ENCODE assay signal across 24 mouse cellular contexts in the genomic region with DNA sequence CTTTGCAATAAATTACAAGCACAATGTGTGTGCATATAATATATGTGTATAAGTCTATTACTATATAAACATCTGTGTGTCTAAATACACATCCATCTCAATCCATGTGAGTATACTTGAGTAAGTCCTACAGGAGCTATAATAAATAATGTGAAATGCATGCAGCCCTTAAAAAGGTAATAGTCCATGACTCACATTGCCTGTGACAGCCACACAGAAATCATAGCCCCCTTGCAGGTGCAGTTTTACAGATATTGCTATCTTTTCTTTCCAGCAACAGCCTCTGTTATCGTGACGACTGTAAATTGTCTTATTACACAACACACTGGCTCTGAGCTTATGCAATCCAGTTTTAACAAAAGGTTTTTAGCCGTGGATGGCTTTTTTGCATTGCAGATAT.
DNase-seq lines count a peak whose midpoint lies in the region; ATAC-seq and TF ChIP-seq lines count a peak whose summit lies in the region.
"Had no signal": no experiment of that assay in that cellular context is flagged by ENCODE, and none has a peak within 500 bp of the region (broad histone marks: within the 10 kb centered on the region; RNA-seq: fewer than 3 reads in every experiment).

No protein-coding gene starts in this region.

- WGBS in hindbrain, embryonic 13.5 days, result 72% methylated on average over 3 of the region's 3 CpGs
- 73% methylated on average over 3 of the region's 3 CpGs for WGBS in hindbrain, postnatal 0 days
- WGBS in neural tube, embryonic 12.5 days, result 55% methylated on average over 3 of the region's 3 CpGs
- WGBS in neural tube, embryonic 13.5 days, result 53% methylated on average over 3 of the region's 3 CpGs

- no peaks in the 10 kb centered on the region for H3K9me3 ChIP-seq in hindbrain, embryonic 13.5 days
- no peaks in the 10 kb centered on the region for H3K9me3 ChIP-seq in hindbrain, postnatal 0 days (ENCODE audit: low read length)
- no peaks in the 10 kb centered on the region for H3K9me3 ChIP-seq in neural tube, embryonic 12.5 days
- no peaks in the 10 kb centered on the region for H3K9me3 ChIP-seq in neural tube, embryonic 13.5 days
- H3K9me3 ChIP-seq: embryonic facial prominence, embryonic 12.5 days; embryonic facial prominence, embryonic 15.5 days; heart, embryonic 12.5 days; heart, embryonic 15.5 days had no signal

- ATAC-seq in hindbrain, embryonic 13.5 days (ENCODE audit: low FRiP score), result 0 out of 2 replicates have a peak, but pooled peaks have one; percentile 43
- ATAC-seq in hindbrain, postnatal 0 days, result no peak
- peak; percentile 82 for ATAC-seq in neural tube, embryonic 12.5 days (ENCODE audit: low FRiP score, low read depth)
- peak; percentile 76 for ATAC-seq in neural tube, embryonic 13.5 days (ENCODE audit: low read depth)
- ATAC-seq: forebrain, embryonic 14.5 days; forebrain, postnatal 0 days had no signal

- H3K4me2 ChIP-seq in hindbrain, embryonic 13.5 days, result no peak overlapping the region
- H3K4me2 ChIP-seq in hindbrain, postnatal 0 days (ENCODE audit: low read depth, low read length), result no peak overlapping the region
- H3K4me2 ChIP-seq in neural tube, embryonic 12.5 days (replicated peaks), result no peak overlapping the region
- H3K4me2 ChIP-seq in neural tube, embryonic 13.5 days, result no peak overlapping the region
- H3K4me2 ChIP-seq: embryonic facial prominence, embryonic 12.5 days; embryonic facial prominence, embryonic 15.5 days; heart, embryonic 12.5 days; heart, embryonic 15.5 days had no signal

- TF ChIP-seq CTCF in hindbrain, postnatal 0 days (IDR thresholded peaks at IDR 0.05; ENCODE audit: low read depth), result no peak

- intact Hi-C loops in gastrocnemius, postnatal 36 days (cut with DNase I), result no loop called here

- H3K4me1 ChIP-seq in hindbrain, embryonic 13.5 days (replicated peaks), result no peaks in the 10 kb centered on the region
- H3K4me1 ChIP-seq in hindbrain, postnatal 0 days (ENCODE audit: insufficient read depth, low read length), result no peaks in the 10 kb centered on the region
- no peaks in the 10 kb centered on the region for H3K4me1 ChIP-seq in neural tube, embryonic 12.5 days
- peaks cover 9% of the 10 kb centered on the region for H3K4me1 ChIP-seq in neural tube, embryonic 13.5 days (replicated peaks)
- H3K4me1 ChIP-seq: embryonic facial prominence, embryonic 12.5 days; embryonic facial prominence, embryonic 15.5 days; heart, embryonic 12.5 days; heart, embryonic 15.5 days had no signal

- DNase-seq in hindbrain, postnatal 0 days (ENCODE audit: low spot score), result no peak
- no peak for DNase-seq in neural tube, embryonic 10.5 days (ENCODE audit: extremely low spot score, low spot score)
- no peak for DNase-seq in gastrocnemius, postnatal 36 days
- no peak for DNase-seq in testis, postnatal 10 days (ENCODE audit: low spot score)
- DNase-seq in cerebellum, postnatal 25 days, result no peak
- DNase-seq: adrenal gland, adult 2 months; adrenal gland, postnatal 14 days; cerebellum, adult 11-12 months; cerebellum, adult 8-10 months; cerebellum, postnatal 10 days; forebrain, postnatal 0 days; gastrocnemius, adult 2 months; gastrocnemius, postnatal 14 days; heart, adult 18-20 months; heart, postnatal 10 days; heart, postnatal 4 days had no signal

- no peak overlapping the region for H3K4me3 ChIP-seq in hindbrain, embryonic 13.5 days
- H3K4me3 ChIP-seq in hindbrain, postnatal 0 days (ENCODE audit: low read length), result no peak overlapping the region
- H3K4me3 ChIP-seq in neural tube, embryonic 12.5 days, result no peak overlapping the region
- H3K4me3 ChIP-seq in neural tube, embryonic 13.5 days, result no peak overlapping the region
- H3K4me3 ChIP-seq: embryonic facial prominence, embryonic 12.5 days; embryonic facial prominence, embryonic 15.5 days; gastrocnemius, adult 2 months; heart, embryonic 12.5 days; heart, embryonic 15.5 days had no signal

- H3K27me3 ChIP-seq in hindbrain, embryonic 13.5 days, result no peaks in the 10 kb centered on the region
- H3K27me3 ChIP-seq in hindbrain, postnatal 0 days (ENCODE audit: insufficient read depth, low read length), result no peaks in the 10 kb centered on the region
- H3K27me3 ChIP-seq in neural tube, embryonic 12.5 days (replicated peaks), result no peaks in the 10 kb centered on the region
- H3K27me3 ChIP-seq in neural tube, embryonic 13.5 days, result no peaks in the 10 kb centered on the region
- H3K27me3 ChIP-seq: embryonic facial prominence, embryonic 12.5 days; embryonic facial prominence, embryonic 15.5 days; heart, embryonic 12.5 days; heart, embryonic 15.5 days had no signal

- no peak overlapping the region for H3K27ac ChIP-seq in hindbrain, embryonic 13.5 days
- H3K27ac ChIP-seq in hindbrain, postnatal 0 days, result no peak overlapping the region
- H3K27ac ChIP-seq in neural tube, embryonic 12.5 days, result no peak overlapping the region
- H3K27ac ChIP-seq in neural tube, embryonic 13.5 days (replicated peaks), result no peak overlapping the region
- H3K27ac ChIP-seq: embryonic facial prominence, embryonic 12.5 days; embryonic facial prominence, embryonic 15.5 days; gastrocnemius, adult 2 months; heart, embryonic 15.5 days had no signal

- no peaks in the 10 kb centered on the region for H3K36me3 ChIP-seq in hindbrain, embryonic 13.5 days
- no peaks in the 10 kb centered on the region for H3K36me3 ChIP-seq in hindbrain, postnatal 0 days (ENCODE audit: insufficient read depth, low read length)
- H3K36me3 ChIP-seq in neural tube, embryonic 12.5 days, result no peaks in the 10 kb centered on the region
- no peaks in the 10 kb centered on the region for H3K36me3 ChIP-seq in neural tube, embryonic 13.5 days
- H3K36me3 ChIP-seq: embryonic facial prominence, embryonic 12.5 days; embryonic facial prominence, embryonic 15.5 days; heart, embryonic 12.5 days; heart, embryonic 15.5 days had no signal

- no peak overlapping the region for H3K9ac ChIP-seq in hindbrain, embryonic 13.5 days
- no peak overlapping the region for H3K9ac ChIP-seq in hindbrain, postnatal 0 days (replicated peaks; ENCODE audit: low read length)
- no peak overlapping the region for H3K9ac ChIP-seq in neural tube, embryonic 12.5 days
- no peak overlapping the region; the same call in 1 of the 2 replicates for H3K9ac ChIP-seq in neural tube, embryonic 13.5 days
- H3K9ac ChIP-seq: embryonic facial prominence, embryonic 12.5 days; embryonic facial prominence, embryonic 15.5 days; forebrain, postnatal 0 days; heart, embryonic 12.5 days; heart, embryonic 15.5 days had no signal
